Mouse (Mus musculus) liver, adult 2 months (tissue): ENCODE measurements at regions not wholly inside any gene's neighbourhood (a gene's known extent, or its start where the extent isn't known, plus 50 kb on each side); places are given as distances from the start of the nearest gene placed in this dataset.

Source experiments
- CTCF ChIP-seq: fragments of 200-500 bp; IDR thresholded peaks from 2 replicates; pipeline ENCODE4 v1.5.1; 2011; ENCODE audit warnings: low read depth, low read length, control low read depth
- POLR2A ChIP-seq: fragments of 200-500 bp; IDR thresholded peaks from 2 replicates; pipeline ENCODE4 v1.6.1; 2011; ENCODE audit warnings: low read length, control low read depth; ENCODE audit not compliant: insufficient read depth; ENCODE audit errors: extremely low read depth

GRCm38 (mm10) chr8:126741031-126741430, 147.2 kb upstream of the Irf2bp2 start:
- TF ChIP-seq POLR2A (no peak), CTCF (no peak)
